Mouse (Mus musculus): ENCODE data around the gene Simc1. TPM values are rescaled to one million over a fixed set of nuclear protein-coding genes. Genes with fewer than 3 reads are reported as not detected.
A peak's percentile ranks its signal among the peaks of the same experiment; 100 is the strongest.
"Not testable (repeated sequence)": the region's sequence is repeated elsewhere in the genome, so short reads cannot be mapped to it uniquely, and the experiment has no call there.

The Simc1 gene
- polyA plus RNA-seq, 1 experiment from 2014 or later, result 7.9 TPM

DNA sequence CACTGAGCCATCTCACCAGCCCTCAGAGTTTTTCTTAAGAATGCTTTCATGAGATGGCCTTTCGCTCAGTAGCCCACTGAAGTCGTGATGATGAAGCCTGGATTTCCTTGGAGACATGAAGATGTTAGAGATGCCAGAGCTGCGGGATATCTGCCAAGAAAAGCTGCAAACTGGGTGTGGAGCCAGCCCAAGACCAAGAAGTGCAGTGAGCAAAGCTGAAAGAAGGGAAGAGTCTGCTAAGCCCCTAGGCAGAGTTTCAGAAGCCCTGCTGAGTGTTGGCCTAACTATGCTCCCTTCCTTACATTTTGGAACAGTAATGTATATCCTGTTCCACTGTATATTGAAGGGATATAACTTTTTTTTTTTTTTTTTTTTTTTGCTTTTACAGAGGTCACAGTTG lies 24.3 kb upstream of the Simc1 start:
- 55% methylated on average over 3 of the region's 3 CpGs for WGBS
- no peak overlapping the region for H3K9ac ChIP-seq (ENCODE audit: low read length)
- H3K4me2 ChIP-seq (ENCODE audit: low read depth, low read length), result no peak overlapping the region
- H3K4me1 ChIP-seq (ENCODE audit: control insufficient read depth, insufficient read depth, low read length), result no peaks in the 10 kb centered on the region
- H3K36me3 ChIP-seq (ENCODE audit: control insufficient read depth, insufficient read depth, low read length), result no peaks in the 10 kb centered on the region
- no peak overlapping the region for H3K27ac ChIP-seq (ENCODE audit: low read length)
- H3K4me3 ChIP-seq (replicated peaks; ENCODE audit: low read length), result no peak overlapping the region
- H3K9me3 ChIP-seq (replicated peaks; ENCODE audit: control insufficient read depth, low read length), result no peaks in the 10 kb centered on the region; the same call in 1 of the 2 replicates
- ATAC-seq (ENCODE audit: insufficient read depth, low FRiP score), result no peak
- no peaks in the 10 kb centered on the region for H3K27me3 ChIP-seq (ENCODE audit: control insufficient read depth, insufficient read depth, low read length)

DNA sequence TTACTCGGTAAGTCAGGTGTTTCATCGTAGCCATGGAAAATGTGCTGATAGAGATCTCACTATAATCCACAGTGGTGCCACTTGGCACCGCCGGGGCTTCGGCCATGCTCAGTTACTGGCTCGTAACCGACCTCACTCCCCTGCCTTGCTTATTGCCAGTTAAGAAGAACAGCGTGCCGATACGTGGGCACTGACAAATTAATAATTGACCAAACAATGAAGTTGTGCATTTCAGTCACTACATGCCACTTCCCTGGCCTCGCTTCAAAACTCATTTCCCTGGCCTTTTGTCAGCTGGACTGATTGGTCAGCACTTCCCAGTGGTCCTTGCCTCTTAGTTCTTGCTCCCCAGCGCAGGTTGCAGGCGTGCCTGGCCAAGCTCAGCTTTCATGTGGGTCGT lies 22.1 kb upstream of the Simc1 start:
- no peaks in the 10 kb centered on the region for H3K27me3 ChIP-seq (ENCODE audit: control insufficient read depth, insufficient read depth, low read length)
- no peak overlapping the region for H3K4me2 ChIP-seq (ENCODE audit: low read depth, low read length)
- H3K36me3 ChIP-seq (ENCODE audit: control insufficient read depth, insufficient read depth, low read length), result no peaks in the 10 kb centered on the region
- H3K9ac ChIP-seq (ENCODE audit: low read length), result no peak overlapping the region
- no peaks in the 10 kb centered on the region for H3K9me3 ChIP-seq (replicated peaks; ENCODE audit: control insufficient read depth, low read length)
- no peak for ATAC-seq (ENCODE audit: insufficient read depth, low FRiP score)
- H3K4me1 ChIP-seq (ENCODE audit: control insufficient read depth, insufficient read depth, low read length), result no peaks in the 10 kb centered on the region
- H3K27ac ChIP-seq (ENCODE audit: low read length), result no peak overlapping the region
- 84% methylated on average over 14 of the region's 14 CpGs for WGBS
- H3K4me3 ChIP-seq (replicated peaks; ENCODE audit: low read length), result no peak overlapping the region

DNA sequence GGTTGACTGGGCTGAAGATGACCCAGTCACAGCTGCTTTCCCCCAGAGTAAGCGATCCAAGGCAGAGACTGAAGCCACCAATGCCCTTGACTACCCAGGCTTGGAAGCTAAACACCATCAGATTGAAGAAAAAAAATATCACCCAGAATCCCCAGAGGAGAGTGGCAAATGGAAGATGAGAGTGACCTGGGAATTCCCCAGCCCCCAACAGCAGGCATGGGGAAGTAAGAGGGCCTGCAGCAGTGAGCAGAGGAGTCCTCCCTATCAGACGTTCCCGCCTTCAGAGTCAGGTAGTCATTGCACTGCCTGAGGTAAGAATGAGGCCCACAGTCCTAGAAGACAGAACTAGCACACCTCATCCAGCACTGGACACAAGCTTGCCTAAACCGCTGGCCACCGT lies 13.2 kb upstream of the Simc1 start:
- no peaks in the 10 kb centered on the region for H3K36me3 ChIP-seq (ENCODE audit: control insufficient read depth, insufficient read depth, low read length)
- H3K4me1 ChIP-seq (ENCODE audit: control insufficient read depth, insufficient read depth, low read length), result no peaks in the 10 kb centered on the region
- H3K27ac ChIP-seq (ENCODE audit: low read length), result no peak overlapping the region
- no peak overlapping the region for H3K4me2 ChIP-seq (ENCODE audit: low read depth, low read length)
- no peak overlapping the region for H3K9ac ChIP-seq (ENCODE audit: low read length)
- no peaks in the 10 kb centered on the region for H3K9me3 ChIP-seq (replicated peaks; ENCODE audit: control insufficient read depth, low read length)
- H3K27me3 ChIP-seq (ENCODE audit: control insufficient read depth, insufficient read depth, low read length), result no peaks in the 10 kb centered on the region
- no peak overlapping the region for H3K4me3 ChIP-seq (replicated peaks; ENCODE audit: low read length)
- WGBS, result 76% methylated on average over 5 of the region's 5 CpGs
- no peak for ATAC-seq (ENCODE audit: insufficient read depth, low FRiP score)

DNA sequence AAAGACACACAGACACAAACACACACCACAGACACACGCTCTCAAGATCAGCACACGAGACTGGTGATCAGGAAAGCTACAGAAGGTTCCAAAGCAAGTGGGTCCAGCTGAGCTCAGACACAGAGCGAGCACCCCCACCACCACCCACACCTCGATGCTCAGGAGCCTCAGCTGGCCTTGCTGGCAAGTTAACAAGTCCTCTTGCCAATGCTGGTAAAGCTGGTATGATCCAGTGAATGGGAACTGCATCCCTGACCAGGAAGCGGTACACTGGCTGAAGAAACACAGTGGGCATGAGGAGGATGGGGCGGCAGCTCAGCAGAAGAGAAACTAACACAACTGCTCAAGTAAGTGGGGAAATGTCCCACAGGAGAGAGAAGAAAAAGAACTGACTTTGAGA lies 12.2 kb upstream of the Simc1 start:
- Histone ChIP-seq H3K27me3 (ENCODE audit: control insufficient read depth, insufficient read depth, low read length) (no peaks in the 10 kb centered on the region), H3K9ac (ENCODE audit: low read length) (no peak overlapping the region), H3K4me2 (ENCODE audit: low read depth, low read length) (no peak overlapping the region), H3K4me3 (replicated peaks; ENCODE audit: low read length) (no peak overlapping the region), H3K27ac (ENCODE audit: low read length) (no peak overlapping the region), H3K36me3 (ENCODE audit: control insufficient read depth, insufficient read depth, low read length) (no peaks in the 10 kb centered on the region), H3K9me3 (replicated peaks; ENCODE audit: control insufficient read depth, low read length) (no peaks in the 10 kb centered on the region), H3K4me1 (ENCODE audit: control insufficient read depth, insufficient read depth, low read length) (no peaks in the 10 kb centered on the region)
- 79% methylated on average over 6 of the region's 6 CpGs for WGBS
- no peak for ATAC-seq (ENCODE audit: insufficient read depth, low FRiP score)

DNA sequence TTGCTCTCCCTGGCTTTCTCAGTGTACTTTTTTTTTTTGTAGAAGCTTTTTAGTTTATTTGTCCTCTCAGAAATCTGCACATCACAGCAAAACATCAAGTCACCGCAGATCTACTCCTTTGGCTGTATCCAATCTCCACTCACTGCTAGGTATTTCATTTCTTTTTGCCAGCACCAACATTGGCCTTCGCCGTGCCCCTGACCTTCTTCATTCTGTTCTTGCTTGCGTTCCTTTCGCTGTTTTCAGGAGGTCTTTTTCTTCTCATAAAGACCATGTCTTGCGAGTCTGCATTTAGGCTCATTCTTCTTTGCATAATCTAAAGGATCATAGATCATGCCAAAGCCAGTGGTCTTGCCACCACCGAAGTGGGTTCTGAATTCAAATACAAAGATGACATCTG lies 4.0 kb upstream of the Simc1 start:
- not testable (repeated sequence) for ATAC-seq (ENCODE audit: insufficient read depth, low FRiP score); H3K4me3 ChIP-seq (replicated peaks; ENCODE audit: low read length); H3K27ac ChIP-seq (ENCODE audit: low read length); H3K36me3 ChIP-seq (ENCODE audit: control insufficient read depth, insufficient read depth, low read length); H3K4me2 ChIP-seq (ENCODE audit: low read depth, low read length); H3K9me3 ChIP-seq (replicated peaks; ENCODE audit: control insufficient read depth, low read length); H3K27me3 ChIP-seq (ENCODE audit: control insufficient read depth, insufficient read depth, low read length); H3K9ac ChIP-seq (ENCODE audit: low read length); H3K4me1 ChIP-seq (ENCODE audit: control insufficient read depth, insufficient read depth, low read length)
- 92% methylated on average over 7 of the region's 7 CpGs for WGBS

DNA sequence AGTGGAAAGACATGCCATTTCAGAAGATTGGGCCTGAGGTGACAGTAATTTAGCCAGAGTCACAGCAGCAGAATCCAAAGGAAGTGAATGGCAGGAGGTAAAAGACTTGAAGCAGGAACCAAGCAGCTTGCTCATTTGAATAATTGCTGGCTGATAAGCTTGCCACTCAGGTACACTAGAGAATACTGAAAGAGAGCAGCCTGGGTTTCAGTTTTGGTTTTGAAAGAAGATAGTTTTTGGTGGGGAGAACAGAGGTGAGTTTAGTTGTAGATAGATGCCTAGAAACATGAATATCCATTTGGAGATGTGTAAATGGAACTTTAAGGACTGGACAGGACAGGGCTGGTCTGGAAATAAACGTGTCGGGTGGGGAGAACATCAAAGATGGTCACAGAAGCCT lies 2.2 kb upstream of the Simc1 start:
- Histone ChIP-seq H3K27me3 (ENCODE audit: control insufficient read depth, insufficient read depth, low read length) (no peaks in the 10 kb centered on the region), H3K4me3 (replicated peaks; ENCODE audit: low read length) (no peak overlapping the region), H3K4me1 (ENCODE audit: control insufficient read depth, insufficient read depth, low read length) (peaks cover 10% of the 10 kb centered on the region), H3K9me3 (replicated peaks; ENCODE audit: control insufficient read depth, low read length) (no peaks in the 10 kb centered on the region), H3K9ac (ENCODE audit: low read length) (no peak overlapping the region), H3K27ac (ENCODE audit: low read length) (no peak overlapping the region), H3K4me2 (ENCODE audit: low read depth, low read length) (no peak overlapping the region), H3K36me3 (ENCODE audit: control insufficient read depth, insufficient read depth, low read length) (no peaks in the 10 kb centered on the region)
- ATAC-seq (ENCODE audit: insufficient read depth, low FRiP score), result no peak
- 72% methylated on average over 2 of the region's 2 CpGs for WGBS

DNA sequence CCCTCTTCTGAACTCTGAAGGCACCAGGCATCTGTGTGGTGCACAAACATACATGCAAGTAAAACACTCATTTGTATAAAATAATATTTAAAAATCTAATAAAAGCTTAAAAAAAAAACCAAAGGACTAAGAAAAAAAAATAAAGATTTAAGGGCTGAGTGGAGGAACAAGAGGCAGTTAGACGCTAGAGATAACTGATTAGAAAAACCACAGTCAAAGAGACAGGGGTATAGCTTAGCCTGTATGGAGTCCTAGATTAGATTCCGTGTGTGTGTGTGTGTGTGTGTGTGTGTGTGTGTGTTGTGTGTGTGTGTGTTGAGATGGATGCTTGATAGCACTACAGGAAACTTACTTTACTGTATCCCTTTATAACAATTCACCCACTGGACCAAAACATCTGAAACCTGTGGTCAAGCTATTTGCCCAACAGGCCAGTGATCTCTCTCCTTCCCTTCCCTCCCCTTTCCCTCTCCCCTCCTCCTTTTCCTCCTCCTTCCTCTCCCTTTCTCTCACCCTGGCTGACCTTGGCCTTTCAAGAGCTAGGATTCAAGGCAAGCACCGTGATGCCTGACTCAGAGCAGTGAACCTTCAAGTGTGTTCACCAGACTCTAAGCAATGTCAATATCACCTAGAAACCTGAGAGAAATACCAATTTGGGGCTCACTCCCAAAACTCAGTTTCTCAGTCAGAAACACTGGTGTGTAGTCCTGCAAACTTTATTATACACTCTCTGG lies 1.5 kb upstream of the Simc1 start:
- Histone ChIP-seq H3K4me2 (ENCODE audit: low read depth, low read length) (no peak overlapping the region), H3K9me3 (replicated peaks; ENCODE audit: control insufficient read depth, low read length) (no peaks in the 10 kb centered on the region)
- WGBS, result 50% methylated on average over 3 of the region's 3 CpGs

DNA sequence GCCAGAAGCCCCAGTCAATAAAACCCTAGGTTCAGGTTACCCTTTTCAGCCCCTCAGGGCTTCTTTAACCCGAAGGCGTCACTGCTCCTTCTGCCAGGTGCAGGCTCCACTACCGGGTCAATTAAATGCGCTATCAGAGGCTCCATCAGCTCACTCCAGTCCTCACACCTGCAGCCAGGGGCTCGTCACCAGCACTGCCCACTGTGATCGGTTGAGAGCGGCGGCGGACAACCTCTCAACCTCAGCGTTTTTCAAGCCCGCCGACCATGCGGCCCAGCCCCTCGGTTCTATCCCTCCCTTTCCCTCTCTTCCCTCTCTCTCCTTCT lies 338 bp upstream of the Simc1 start:
- ATAC-seq (ENCODE audit: insufficient read depth, low FRiP score), result peak; percentile 72
- Histone ChIP-seq H3K9me3 (replicated peaks; ENCODE audit: control insufficient read depth, low read length) (no peaks in the 10 kb centered on the region), H3K4me2 (ENCODE audit: low read depth, low read length) (peak overlapping the region; percentile 94), H3K27ac (ENCODE audit: low read length) (no peak overlapping the region; the same call in 1 of the 2 replicates), H3K36me3 (ENCODE audit: control insufficient read depth, insufficient read depth, low read length) (no peaks in the 10 kb centered on the region), H3K27me3 (ENCODE audit: control insufficient read depth, insufficient read depth, low read length) (no peaks in the 10 kb centered on the region), H3K9ac (ENCODE audit: low read length) (peak overlapping the region; percentile 60), H3K4me3 (replicated peaks; ENCODE audit: low read length) (peak overlapping the region; percentile 71), H3K4me1 (ENCODE audit: control insufficient read depth, insufficient read depth, low read length) (peaks cover 10% of the 10 kb centered on the region)
- WGBS, result 2% methylated on average over 14 of the region's 14 CpGs

More for the DNA sequence above, 1.5 kb upstream of the Simc1 start:
- Histone ChIP-seq H3K27me3 (ENCODE audit: control insufficient read depth, insufficient read depth, low read length) (no peaks in the 10 kb centered on the region), H3K9ac (ENCODE audit: low read length) (no peak overlapping the region), H3K4me1 (ENCODE audit: control insufficient read depth, insufficient read depth, low read length) (peaks cover 10% of the 10 kb centered on the region), H3K4me3 (replicated peaks; ENCODE audit: low read length) (no peak overlapping the region), H3K27ac (ENCODE audit: low read length) (no peak overlapping the region), H3K36me3 (ENCODE audit: control insufficient read depth, insufficient read depth, low read length) (no peaks in the 10 kb centered on the region)
- ATAC-seq (ENCODE audit: insufficient read depth, low FRiP score), result no peak

DNA sequence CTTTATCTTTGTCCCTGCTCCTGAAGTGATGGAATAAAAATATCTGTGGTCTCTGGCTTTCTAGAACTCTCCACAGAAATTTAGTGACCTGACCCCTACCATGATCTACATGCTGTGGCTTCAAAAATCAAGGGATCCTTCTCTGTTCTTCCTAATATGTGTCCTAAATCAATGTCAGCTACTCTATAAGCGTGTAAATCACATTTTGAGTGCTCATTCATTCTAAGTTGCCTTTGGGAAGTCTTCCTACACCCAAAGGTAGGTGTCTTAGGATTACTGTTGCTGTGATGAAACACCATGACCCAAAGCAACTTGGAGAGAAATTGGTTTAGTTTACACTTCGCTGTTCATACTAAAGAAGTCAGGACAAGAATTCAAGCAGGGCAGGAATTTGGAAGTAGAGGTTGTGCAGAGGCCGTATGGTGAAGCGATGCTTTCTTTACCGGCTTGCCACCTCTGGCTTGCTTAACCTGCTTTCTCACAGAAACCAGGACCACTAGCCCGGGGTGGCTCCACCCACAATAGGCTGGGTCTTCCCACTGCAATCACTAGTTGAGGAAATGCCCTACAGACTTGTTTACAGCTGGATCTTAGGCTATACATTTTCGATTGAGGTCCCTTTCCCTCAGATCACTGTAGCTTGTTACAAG lies 1.2 kb downstream of the Simc1 start:
- H3K27me3 ChIP-seq (ENCODE audit: control insufficient read depth, insufficient read depth, low read length), result no peaks in the 10 kb centered on the region
- H3K9ac ChIP-seq (ENCODE audit: low read length), result peak overlapping the region; percentile 84
- no peak for ATAC-seq (ENCODE audit: insufficient read depth, low FRiP score)
- peak overlapping the region; percentile 94 for H3K4me2 ChIP-seq (ENCODE audit: low read depth, low read length)
- WGBS, result 35% methylated on average over 7 of the region's 7 CpGs
- H3K4me1 ChIP-seq (ENCODE audit: control insufficient read depth, insufficient read depth, low read length), result peaks cover 10% of the 10 kb centered on the region
- H3K9me3 ChIP-seq (replicated peaks; ENCODE audit: control insufficient read depth, low read length), result no peaks in the 10 kb centered on the region
- no peak overlapping the region for H3K27ac ChIP-seq (ENCODE audit: low read length)
- peak overlapping the region; percentile 71 for H3K4me3 ChIP-seq (replicated peaks; ENCODE audit: low read length)
- no peaks in the 10 kb centered on the region for H3K36me3 ChIP-seq (ENCODE audit: control insufficient read depth, insufficient read depth, low read length)

All from stomach, embryonic 16.5 days (tissue).